Mouse (Mus musculus): ENCODE measurements at regions not wholly inside any gene's neighbourhood (a gene's known extent, or its start where the extent isn't known, plus 50 kb on each side); places are given as distances from the start of the nearest gene placed in this dataset.

DNA sequence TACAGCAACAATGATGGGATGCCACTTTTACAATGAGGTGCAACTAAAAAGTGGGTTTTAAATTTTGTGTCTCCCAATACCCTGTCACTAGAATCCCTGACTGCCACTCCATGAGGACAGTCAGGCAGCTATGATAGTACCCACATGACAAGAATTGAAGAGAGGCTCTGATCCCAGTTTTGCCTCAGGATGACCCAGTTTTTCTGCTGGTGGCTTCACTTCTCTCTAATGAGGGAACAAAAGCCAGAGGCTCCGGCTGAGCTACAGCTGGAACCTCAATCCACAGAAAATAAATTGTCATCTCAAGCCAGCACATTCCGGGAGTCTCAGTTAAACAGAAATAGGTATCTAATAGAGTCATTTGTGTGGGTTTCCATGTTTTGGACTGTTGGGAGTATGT is 308.2 kb upstream of the Myo3a start:
- TF ChIP-seq CTCF (conservative IDR thresholded peaks at IDR 0.05; ENCODE audit: low read length) (no peak), NANOG (IDR thresholded peaks at IDR 0.05; ENCODE audit: borderline replicate concordance, low read length) (no peak), POU5F1 (IDR thresholded peaks at IDR 0.05; ENCODE audit: borderline replicate concordance, low read length) (no peak)
